Mouse (Mus musculus): Measurements from ENCODE around the gene Herc1. TPM values are rescaled to one million over a fixed set of nuclear protein-coding genes. Genes with fewer than 3 reads are reported as not detected.
A peak's percentile ranks its signal among the peaks of the same experiment; 100 is the strongest.

Gene Herc1
- polyA plus RNA-seq, 1 experiment from 2014 or later, result 19.0 TPM

- no peak overlapping the region for H3K4me3 ChIP-seq
- no peaks in the 10 kb centered on the region for H3K27me3 ChIP-seq
- no peaks in the 10 kb centered on the region for H3K4me1 ChIP-seq
- no peak overlapping the region for H3K9ac ChIP-seq
- no peaks in the 10 kb centered on the region for H3K36me3 ChIP-seq
- H3K4me2 ChIP-seq, result no peak overlapping the region
- no peak overlapping the region for H3K27ac ChIP-seq
- ATAC-seq (ENCODE audit: insufficient number of reproducible peaks, low FRiP score, low TSS enrichment, low read depth), result no peak
- 31% methylated on average over 6 of the region's 6 CpGs for WGBS
- no peaks in the 10 kb centered on the region for H3K9me3 ChIP-seq
Measured at GRCm38 (mm10) chr9:66329474-66329873, 20.8 kb upstream of the Herc1 start.

- Histone ChIP-seq H3K4me1 (no peaks in the 10 kb centered on the region), H3K36me3 (no peaks in the 10 kb centered on the region), H3K9ac (no peak overlapping the region), H3K4me3 (no peak overlapping the region), H3K27ac (no peak overlapping the region), H3K27me3 (no peaks in the 10 kb centered on the region), H3K4me2 (no peak overlapping the region), H3K9me3 (no peaks in the 10 kb centered on the region)
- 79% methylated on average over 3 of the region's 3 CpGs for WGBS
- ATAC-seq (ENCODE audit: insufficient number of reproducible peaks, low FRiP score, low TSS enrichment, low read depth), result no peak
Measured at GRCm38 (mm10) chr9:66330437-66330836, 19.8 kb upstream of the Herc1 start.

GRCm38 (mm10) chr9:66331548-66331947 lies 18.7 kb upstream of the Herc1 start:
- no peaks in the 10 kb centered on the region for H3K27me3 ChIP-seq
- no peak overlapping the region for H3K4me2 ChIP-seq
- H3K4me3 ChIP-seq, result no peak overlapping the region
- H3K9me3 ChIP-seq, result no peaks in the 10 kb centered on the region
- H3K27ac ChIP-seq, result no peak overlapping the region
- no peaks in the 10 kb centered on the region for H3K36me3 ChIP-seq
- WGBS, result 73% methylated on average over 2 of the region's 2 CpGs
- H3K9ac ChIP-seq, result no peak overlapping the region
- no peak for ATAC-seq (ENCODE audit: insufficient number of reproducible peaks, low FRiP score, low TSS enrichment, low read depth)
- no peaks in the 10 kb centered on the region for H3K4me1 ChIP-seq

- no peak overlapping the region for H3K4me2 ChIP-seq
- no peak overlapping the region for H3K4me3 ChIP-seq
- ATAC-seq (ENCODE audit: insufficient number of reproducible peaks, low FRiP score, low TSS enrichment, low read depth), result no peak
- H3K36me3 ChIP-seq, result no peaks in the 10 kb centered on the region
- 73% methylated on average over 2 of the region's 2 CpGs for WGBS
- no peaks in the 10 kb centered on the region for H3K4me1 ChIP-seq
- no peak overlapping the region for H3K27ac ChIP-seq
- no peak overlapping the region for H3K9ac ChIP-seq
- no peaks in the 10 kb centered on the region for H3K9me3 ChIP-seq
- H3K27me3 ChIP-seq, result no peaks in the 10 kb centered on the region
Measured at GRCm38 (mm10) chr9:66332393-66332792, 17.9 kb upstream of the Herc1 start.

GRCm38 (mm10) chr9:66337280-66337679 lies 13.0 kb upstream of the Herc1 start:
- no peak overlapping the region for H3K4me3 ChIP-seq
- no peak overlapping the region for H3K9ac ChIP-seq
- no peaks in the 10 kb centered on the region for H3K4me1 ChIP-seq
- no peak for ATAC-seq (ENCODE audit: insufficient number of reproducible peaks, low FRiP score, low TSS enrichment, low read depth)
- H3K27me3 ChIP-seq, result no peaks in the 10 kb centered on the region
- H3K4me2 ChIP-seq, result no peak overlapping the region
- no peak overlapping the region for H3K27ac ChIP-seq
- no peaks in the 10 kb centered on the region for H3K9me3 ChIP-seq
- H3K36me3 ChIP-seq, result no peaks in the 10 kb centered on the region

GRCm38 (mm10) chr9:66338005-66338782 lies 12.1 kb upstream of the Herc1 start:
- Histone ChIP-seq H3K4me1 (no peaks in the 10 kb centered on the region), H3K27me3 (no peaks in the 10 kb centered on the region), H3K9ac (no peak overlapping the region), H3K27ac (no peak overlapping the region), H3K4me3 (no peak overlapping the region), H3K36me3 (no peaks in the 10 kb centered on the region), H3K4me2 (no peak overlapping the region), H3K9me3 (no peaks in the 10 kb centered on the region)
- 35% methylated on average over 3 of the region's 3 CpGs for WGBS
- ATAC-seq (ENCODE audit: insufficient number of reproducible peaks, low FRiP score, low TSS enrichment, low read depth), result no peak

GRCm38 (mm10) chr9:66339714-66340113 lies 10.5 kb upstream of the Herc1 start:
- Histone ChIP-seq H3K9ac (no peak overlapping the region), H3K36me3 (no peaks in the 10 kb centered on the region), H3K27ac (no peak overlapping the region), H3K4me2 (no peak overlapping the region), H3K4me3 (no peak overlapping the region), H3K4me1 (no peaks in the 10 kb centered on the region), H3K27me3 (no peaks in the 10 kb centered on the region), H3K9me3 (no peaks in the 10 kb centered on the region)
- ATAC-seq (ENCODE audit: insufficient number of reproducible peaks, low FRiP score, low TSS enrichment, low read depth), result no peak
- WGBS, result 50% methylated on average over 1 of the region's 1 CpGs

- Histone ChIP-seq H3K4me3 (no peak overlapping the region), H3K4me1 (no peaks in the 10 kb centered on the region), H3K27ac (no peak overlapping the region), H3K9me3 (no peaks in the 10 kb centered on the region), H3K9ac (no peak overlapping the region), H3K27me3 (no peaks in the 10 kb centered on the region), H3K36me3 (no peaks in the 10 kb centered on the region), H3K4me2 (no peak overlapping the region)
- ATAC-seq (ENCODE audit: insufficient number of reproducible peaks, low FRiP score, low TSS enrichment, low read depth), result no peak
- WGBS, result 77% methylated on average over 3 of the region's 3 CpGs
Measured at GRCm38 (mm10) chr9:66340394-66341094, 9.7 kb upstream of the Herc1 start.

GRCm38 (mm10) chr9:66347405-66348035 lies 2.7 kb upstream of the Herc1 start:
- Histone ChIP-seq H3K4me2 (no peak overlapping the region), H3K4me1 (peaks cover 8% of the 10 kb centered on the region), H3K27ac (no peak overlapping the region), H3K9ac (no peak overlapping the region), H3K36me3 (no peaks in the 10 kb centered on the region), H3K27me3 (no peaks in the 10 kb centered on the region), H3K9me3 (no peaks in the 10 kb centered on the region), H3K4me3 (no peak overlapping the region)
- 83% methylated on average over 7 of the region's 7 CpGs for WGBS
- no peak for ATAC-seq (ENCODE audit: insufficient number of reproducible peaks, low FRiP score, low TSS enrichment, low read depth)

GRCm38 (mm10) chr9:66349144-66349859 lies 948 bp upstream of the Herc1 start:
- ATAC-seq (ENCODE audit: insufficient number of reproducible peaks, low FRiP score, low TSS enrichment, low read depth), result peak; percentile 44; the same call in 1 of the 2 replicates
- H3K4me1 ChIP-seq, result peaks cover 8% of the 10 kb centered on the region
- H3K27ac ChIP-seq, result no peak overlapping the region; the same call in 1 of the 2 replicates
- peak overlapping the region; percentile 99 for H3K4me3 ChIP-seq
- peak overlapping the region; percentile 97 for H3K9ac ChIP-seq
- no peaks in the 10 kb centered on the region for H3K9me3 ChIP-seq
- H3K36me3 ChIP-seq, result no peaks in the 10 kb centered on the region
- peak overlapping the region; percentile 83 for H3K4me2 ChIP-seq
- WGBS, result 37% methylated on average over 8 of the region's 8 CpGs
- no peaks in the 10 kb centered on the region for H3K27me3 ChIP-seq

- peak overlapping the region; percentile 97 for H3K9ac ChIP-seq
- H3K36me3 ChIP-seq, result no peaks in the 10 kb centered on the region
- H3K27ac ChIP-seq, result peak overlapping the region; percentile 93
- peak overlapping the region; percentile 83 for H3K4me2 ChIP-seq
- no peaks in the 10 kb centered on the region for H3K27me3 ChIP-seq
- peak overlapping the region; percentile 99 for H3K4me3 ChIP-seq
- no peak for ATAC-seq (ENCODE audit: insufficient number of reproducible peaks, low FRiP score, low TSS enrichment, low read depth)
- H3K4me1 ChIP-seq, result peaks cover 8% of the 10 kb centered on the region
- WGBS, result under 1% methylated on average over 32 of the region's 32 CpGs
- no peaks in the 10 kb centered on the region for H3K9me3 ChIP-seq
Measured at GRCm38 (mm10) chr9:66350788-66351430, 659 bp downstream of the Herc1 start.

Data from limb, embryonic 15.5 days (tissue).